Mouse (Mus musculus) C2C12 (cell line): ENCODE results near the gene Snapc3.

Source experiments
- CEBPB ChIP-seq: IDR thresholded peaks from one replicate; pipeline ENCODE4 v1.6.1; 2011; ENCODE audit warnings: low read depth, mild to moderate bottlenecking, control low read depth, moderate library complexity
- CTCF ChIP-seq: IDR thresholded peaks from one replicate; pipeline ENCODE4 v1.5.1; 2011; ENCODE audit not compliant: control insufficient read depth, insufficient read depth, insufficient read length
- FOSL1 ChIP-seq: IDR thresholded peaks from one replicate; pipeline ENCODE4 v1.8.0; 2011; ENCODE audit warnings: mild to moderate bottlenecking, low read length; ENCODE audit not compliant: poor library complexity, insufficient read depth, severe bottlenecking
- MAX ChIP-seq: IDR thresholded peaks from one replicate; pipeline ENCODE4 v1.6.1; 2011; ENCODE audit warnings: mild to moderate bottlenecking, control low read depth
- MYOD1 ChIP-seq: IDR thresholded peaks from one replicate; pipeline ENCODE4 v1.6.1; 2011; ENCODE audit warnings: low read depth; ENCODE audit not compliant: control insufficient read depth, insufficient read length
- MYOG ChIP-seq: IDR thresholded peaks from one replicate; pipeline ENCODE4 v1.6.1; 2011; ENCODE audit not compliant: control insufficient read depth, insufficient read length; ENCODE audit errors: extremely low read depth
- USF1 ChIP-seq: IDR thresholded peaks from one replicate; pipeline ENCODE4 v1.6.1; 2011; ENCODE audit warnings: low read depth, mild to moderate bottlenecking, control low read depth, moderate library complexity

DNA sequence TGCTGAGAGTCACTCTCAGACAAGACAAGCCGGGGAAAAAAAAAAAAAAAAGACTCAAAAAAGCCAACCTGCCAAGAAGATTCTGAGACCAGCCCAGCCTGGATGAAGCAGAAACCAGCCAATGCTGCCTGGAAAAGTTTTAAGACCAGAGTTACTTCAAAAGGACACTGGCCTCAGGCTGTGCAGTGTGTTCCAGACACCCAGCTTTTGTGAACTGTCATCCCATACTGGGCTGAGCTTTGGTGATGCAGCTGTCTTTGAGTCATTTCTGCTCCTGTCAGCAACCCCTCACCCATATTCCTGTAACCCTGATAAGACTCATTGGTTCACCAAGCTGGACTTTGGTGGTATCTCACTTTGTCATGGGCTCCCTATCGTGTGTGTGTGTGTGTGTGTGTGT, 95.1 kb downstream of the Snapc3 start:
- no peak for TF ChIP-seq CTCF
- no peak for TF ChIP-seq CEBPB
- TF ChIP-seq MAX, result no peak
- TF ChIP-seq USF1, result no peak
- peak; percentile 36 for TF ChIP-seq MYOD1
- no peak for TF ChIP-seq MYOG
- TF ChIP-seq FOSL1, result no peak
